Mouse (Mus musculus) olfactory bulb, adult 2 months (tissue): ENCODE measurements around the gene Il25.

Source experiments
- CTCF ChIP-seq: fragments of 200-500 bp; IDR thresholded peaks from 2 replicates; pipeline ENCODE4 v1.5.1; 2012; ENCODE audit warnings: low read depth, mild to moderate bottlenecking, low read length, moderate library complexity; ENCODE audit not compliant: insufficient read depth
- POLR2A ChIP-seq: fragments of 200-500 bp; IDR thresholded peaks from 2 replicates; pipeline ENCODE4 v1.6.1; 2012; ENCODE audit warnings: mild to moderate bottlenecking, low read depth, low read length, moderate library complexity; ENCODE audit not compliant: insufficient read depth

DNA sequence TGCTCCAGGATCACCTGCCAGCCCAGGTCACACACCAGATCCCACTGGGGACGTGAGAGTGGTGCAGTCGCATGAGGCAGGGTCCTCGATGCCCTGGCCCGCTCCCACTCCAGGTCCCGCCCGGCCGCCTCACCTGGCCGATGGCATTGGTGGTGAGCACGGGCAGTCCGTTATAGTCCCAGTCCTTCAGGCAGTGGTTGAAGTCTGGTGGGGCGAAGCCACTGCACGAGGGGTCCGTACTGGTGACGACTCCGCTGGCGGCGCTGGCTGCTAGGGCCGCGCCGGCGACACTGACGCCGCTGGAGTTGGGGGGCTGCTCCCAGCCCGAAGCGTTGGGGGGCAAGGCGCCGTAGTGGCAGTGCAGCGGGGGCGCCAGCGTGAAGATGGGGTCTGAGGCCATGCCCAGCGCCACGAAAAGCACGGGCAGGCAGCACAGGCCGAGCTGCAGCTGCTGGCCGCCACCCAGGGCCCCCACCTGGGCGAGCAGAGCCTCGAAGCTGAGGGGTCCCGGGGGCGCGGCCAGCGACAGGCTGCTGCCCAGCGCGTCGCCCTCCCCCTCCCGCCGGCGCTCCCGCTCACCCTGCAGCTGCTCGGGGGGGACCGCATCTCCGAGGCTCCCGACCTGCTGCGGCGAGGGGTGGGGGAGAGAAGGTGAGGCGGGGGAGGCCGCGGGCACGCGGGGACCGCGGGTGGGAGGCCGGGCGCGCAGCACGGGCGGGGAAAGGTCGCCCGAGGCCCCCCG, 20.2 kb upstream of the Il25 start:
- TF ChIP-seq CTCF: no peak
- TF ChIP-seq POLR2A: no peak
